Mouse (Mus musculus) liver, embryonic 18 days (tissue): ENCODE data around the gene Coq8b. TPM values are rescaled to one million over a fixed set of nuclear protein-coding genes. Genes with fewer than 3 reads are reported as not detected.

Source experiments
- polyA plus RNA-seq: library from polyadenylated mRNA; depleted of rRNA; stranded (reverse); fragments of >200 nt; gene quantifications from 2 replicates; pipeline ENCODE4 v1.2.3, GENCODE M21; 2012; rRNA removed

Coq8b gene
- 15.1 and 15.2 TPM in 2 replicates for polyA plus RNA-seq

GRCm38 (mm10) chr7:27232781-27233281, at the start of gene Coq8b:
Coq8b (plus strand) TSS chr7:27233023.

GRCm38 (mm10) chr7:27195681-27196611, 36.9 kb upstream of the Coq8b start, which contains the start of the genes BC024978 and Snrpa:
BC024978 (plus strand) TSS chr7:27195781.
Snrpa (minus strand) TSS chr7:27196271.

GRCm38 (mm10) chr7:27228281-27228821, 4.5 kb upstream of the Coq8b start, which contains the start of gene Itpkc:
Itpkc (minus strand) TSS chr7:27228661.

GRCm38 (mm10) chr7:27258205-27258899, 25.5 kb downstream of the Coq8b start, which contains the start of gene Numbl:
Numbl (plus strand) TSS chr7:27258433.

Other genes starting within 250 kb of the Coq8b start
- 63.9 and 66.1 TPM in 2 replicates for gene Cyp2a12, start 203.9 kb upstream of the Coq8b start, polyA plus RNA-seq
- gene Cyp2f2, start 113.1 kb upstream of the Coq8b start, polyA plus RNA-seq: 29.3 and 40.1 TPM in 2 replicates
- not detected in 2 replicates for gene Cyp2t4, start 79.3 kb upstream of the Coq8b start, polyA plus RNA-seq
- gene Egln2, start 66.2 kb upstream of the Coq8b start, polyA plus RNA-seq: 30.1 and 33.4 TPM in 2 replicates
- 19.7 and 20.3 TPM in 2 replicates for gene Rab4b, start 54.1 kb upstream of the Coq8b start, polyA plus RNA-seq
- gene Gm21983, start 51.9 kb upstream of the Coq8b start, polyA plus RNA-seq: 0.23 TPM in 1 of 2 replicates, not detected in the other
- 0.45 and 1.1 TPM in 2 replicates for gene Mia, start 51.9 kb upstream of the Coq8b start, polyA plus RNA-seq
- 2.8 and 3.4 TPM in 2 replicates for gene BC024978, start 37.2 kb upstream of the Coq8b start, polyA plus RNA-seq
- gene Snrpa, start 36.8 kb upstream of the Coq8b start, polyA plus RNA-seq: 68.3 and 71.2 TPM in 2 replicates
- 2.2 TPM in 2 replicates for gene Itpkc, start 4.4 kb upstream of the Coq8b start, polyA plus RNA-seq
- 2.5 TPM in 2 replicates for gene Numbl, start 25.4 kb downstream of the Coq8b start, polyA plus RNA-seq
- gene Ltbp4, start 104.7 kb downstream of the Coq8b start, polyA plus RNA-seq: 7.8 and 10.3 TPM in 2 replicates
- 13.2 and 13.6 TPM in 2 replicates for gene Shkbp1, start 123.0 kb downstream of the Coq8b start, polyA plus RNA-seq
- 0.29 TPM in 1 of 2 replicates, not detected in the other for gene Gm20479, start 124.4 kb downstream of the Coq8b start, polyA plus RNA-seq
- gene Sptbn4, start 214.7 kb downstream of the Coq8b start, polyA plus RNA-seq: 0.07 and 0.10 TPM in 2 replicates
- gene Blvrb, start 215.0 kb downstream of the Coq8b start, polyA plus RNA-seq: 360 and 370 TPM in 2 replicates
- gene Sertad3, start 240.7 kb downstream of the Coq8b start, polyA plus RNA-seq: 21.2 and 21.3 TPM in 2 replicates